Mouse (Mus musculus) bone marrow, adult 2 months (tissue): ENCODE measurements around the gene Rnf4. TPM values are rescaled to one million over a fixed set of nuclear protein-coding genes. Genes with fewer than 3 reads are reported as not detected.

Source experiments
- H3K27ac ChIP-seq: fragments of 200-500 bp; 2 replicates; pipeline ENCODE4 v1.5.1; 2012; ENCODE audit warnings: low read depth, mild to moderate bottlenecking, control low read depth, inconsistent platforms, low read length; ENCODE audit not compliant: control insufficient read depth, poor library complexity, insufficient read depth
- H3K4me1 ChIP-seq: fragments of 200-500 bp; 2 replicates; pipeline ENCODE4 v1.6.1; 2011; ENCODE audit warnings: low read length; ENCODE audit not compliant: control insufficient read depth, insufficient read depth
- H3K4me3 ChIP-seq: fragments of 200-500 bp; replicated peaks from 2 replicates; pipeline ENCODE3; 2011; ENCODE audit warnings: mild to moderate bottlenecking, low read depth, low read length, control low read depth; ENCODE audit not compliant: control insufficient read depth
- CTCF ChIP-seq: fragments of 200-500 bp; IDR thresholded peaks from 2 replicates; pipeline ENCODE4 v1.5.1; 2011; ENCODE audit warnings: low read length, control low read depth; ENCODE audit not compliant: control insufficient read depth, insufficient read depth
- POLR2A ChIP-seq: fragments of 200-500 bp; IDR thresholded peaks from 2 replicates; pipeline ENCODE4 v1.6.1; 2011; ENCODE audit warnings: low read depth, mild to moderate bottlenecking, control low read depth, low read length, borderline replicate concordance; ENCODE audit not compliant: control insufficient read depth
- WGBS: fragments of 180-500 bp; shearing (Covaris S2); methylation state at CpG from one replicate; pipeline ENCODE4 v1.1.7; 2018; 5-methylcytosine and 5-hydroxymethylcytosine counted together
- polyA plus RNA-seq: library from polyadenylated mRNA; stranded (reverse); fragments of >200 nt; gene quantifications from 2 replicates; pipeline ENCODE4 v1.2.4, GENCODE M21; 2011; ENCODE audit warnings: low replicate concordance; ENCODE audit not compliant: missing spikeins, insufficient read depth, insufficient read length

Gene Rnf4
- polyA plus RNA-seq, 1 experiment, result 55.2 TPM

DNA sequence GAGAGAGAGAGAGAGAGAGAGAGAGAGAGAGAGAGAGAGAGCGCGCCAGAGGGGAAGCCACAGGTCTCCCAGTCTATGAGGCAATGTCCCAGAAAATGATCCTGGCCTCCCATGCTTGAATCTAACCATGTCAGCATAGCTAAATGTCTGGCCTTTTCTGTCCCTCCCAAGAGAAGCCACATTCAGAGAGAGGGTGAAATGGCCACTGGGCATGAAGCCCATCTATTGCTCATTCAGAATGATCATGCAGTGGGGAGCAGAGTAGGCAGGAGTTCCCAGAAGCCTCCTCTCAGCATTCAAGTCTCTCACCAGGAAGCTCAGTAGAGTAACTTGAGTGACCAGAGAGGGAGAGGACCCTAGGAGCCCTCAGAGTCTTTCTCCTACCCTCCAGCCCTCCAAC, 40.9 kb upstream of the Rnf4 start:
- Histone ChIP-seq H3K27ac (no peak overlapping the region), H3K4me1 (no peaks in the 10 kb centered on the region), H3K4me3 (no peak overlapping the region)
- WGBS, result 58% methylated on average over 2 of the region's 2 CpGs
- TF ChIP-seq POLR2A (no peak), CTCF (no peak)

GRCm38 (mm10) chr5:34298061-34298460, 38.0 kb upstream of the Rnf4 start:
- no peak overlapping the region for H3K27ac ChIP-seq
- H3K4me1 ChIP-seq, result no peaks in the 10 kb centered on the region
- 70% methylated on average over 4 of the region's 4 CpGs for WGBS
- TF ChIP-seq POLR2A (no peak), CTCF (no peak)
- no peak overlapping the region for H3K4me3 ChIP-seq

DNA sequence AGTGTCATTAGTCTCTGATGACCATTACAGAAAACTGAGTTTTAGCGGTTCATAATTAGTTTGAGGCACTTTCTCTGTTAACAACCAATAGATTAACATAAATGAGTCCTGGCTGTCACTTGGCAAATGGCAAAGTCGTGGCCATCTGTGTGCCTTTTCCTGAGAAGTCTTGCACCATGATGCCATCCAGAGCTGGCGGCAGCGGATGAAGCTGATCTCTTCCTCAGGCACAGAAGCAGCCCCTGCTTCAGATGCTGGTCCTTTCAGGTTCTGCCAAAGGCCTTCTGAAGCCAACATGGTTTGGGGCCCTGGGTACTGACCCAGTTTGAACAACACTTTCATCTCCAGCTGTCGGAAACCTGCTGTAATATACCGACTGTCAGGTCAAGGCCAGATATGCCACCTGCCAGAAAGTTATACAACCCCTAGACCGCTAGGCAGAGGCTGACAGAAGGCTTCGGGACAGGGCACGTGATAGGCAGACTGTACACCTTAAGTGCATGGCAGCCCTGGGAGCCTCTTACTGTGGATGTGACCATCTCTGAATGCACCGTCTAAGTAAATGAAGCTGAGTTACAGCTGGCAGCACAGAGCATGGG, 37.1 kb upstream of the Rnf4 start:
- H3K4me3 ChIP-seq, result no peak overlapping the region
- TF ChIP-seq POLR2A (no peak), CTCF (no peak)
- H3K4me1 ChIP-seq, result no peaks in the 10 kb centered on the region
- WGBS, result 76% methylated on average over 10 of the region's 10 CpGs
- H3K27ac ChIP-seq, result no peak overlapping the region

DNA sequence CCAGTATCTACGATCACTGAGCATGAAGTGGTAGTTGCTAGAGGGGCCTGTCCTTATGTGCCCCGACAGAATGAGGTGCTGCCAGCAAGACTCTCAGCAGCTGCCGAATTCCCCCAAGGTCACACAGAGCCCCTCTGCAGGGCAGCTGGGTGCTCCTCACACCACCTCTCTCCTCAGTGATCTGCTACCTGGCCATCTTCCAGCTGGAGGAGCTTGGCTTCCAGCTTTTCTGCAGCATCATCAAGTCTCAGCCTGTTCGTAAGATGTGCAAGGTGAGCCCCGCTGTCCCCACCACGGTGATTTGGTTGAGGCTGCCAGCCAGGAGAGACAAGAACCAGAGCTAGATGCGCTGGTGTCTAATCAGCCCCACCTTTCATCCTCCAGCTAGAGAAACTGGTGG, 33.7 kb upstream of the Rnf4 start:
- H3K27ac ChIP-seq, result no peak overlapping the region
- no peak for TF ChIP-seq CTCF
- no peak for TF ChIP-seq POLR2A
- H3K4me3 ChIP-seq, result no peak overlapping the region
- WGBS, result 78% methylated on average over 7 of the region's 7 CpGs
- no peaks in the 10 kb centered on the region for H3K4me1 ChIP-seq

GRCm38 (mm10) chr5:34309016-34309415, 27.1 kb upstream of the Rnf4 start:
- no peaks in the 10 kb centered on the region for H3K4me1 ChIP-seq
- no peak overlapping the region for H3K27ac ChIP-seq
- no peak overlapping the region for H3K4me3 ChIP-seq
- WGBS, result 65% methylated on average over 3 of the region's 3 CpGs
- TF ChIP-seq POLR2A (no peak), CTCF (no peak)

- Histone ChIP-seq H3K4me3 (no peak overlapping the region), H3K27ac (no peak overlapping the region), H3K4me1 (no peaks in the 10 kb centered on the region; the same call in 1 of the 2 replicates)
- no peak for TF ChIP-seq CTCF
- no peak for TF ChIP-seq POLR2A
- WGBS, result 71% methylated on average over 2 of the region's 2 CpGs
Measured at GRCm38 (mm10) chr5:34319491-34320034, 16.5 kb upstream of the Rnf4 start.

GRCm38 (mm10) chr5:34321236-34321635, 14.9 kb upstream of the Rnf4 start:
- H3K4me3 ChIP-seq, result no peak overlapping the region
- no peak for TF ChIP-seq POLR2A
- TF ChIP-seq CTCF, result no peak
- 64% methylated on average over 4 of the region's 4 CpGs for WGBS

GRCm38 (mm10) chr5:34325286-34325685, 10.8 kb upstream of the Rnf4 start:
- no peak overlapping the region for H3K4me3 ChIP-seq
- no peaks in the 10 kb centered on the region; the same call in 1 of the 2 replicates for H3K4me1 ChIP-seq
- TF ChIP-seq POLR2A, result no peak
- no peak for TF ChIP-seq CTCF
- no peak overlapping the region for H3K27ac ChIP-seq

More at GRCm38 (mm10) chr5:34321236-34321635, 14.9 kb upstream of the Rnf4 start:
- Histone ChIP-seq H3K27ac (no peak overlapping the region), H3K4me1 (no peaks in the 10 kb centered on the region; the same call in 1 of the 2 replicates)
